Mouse (Mus musculus): ENCODE measurements around the gene Tiam2. TPM values are rescaled to one million over a fixed set of nuclear protein-coding genes. Genes with fewer than 3 reads are reported as not detected.
A peak's percentile ranks its signal among the peaks of the same experiment; 100 is the strongest.

Gene Tiam2
- polyA plus RNA-seq, 1 experiment from 2014 or later, result 3.2 TPM

- Histone ChIP-seq H3K4me1 (ENCODE audit: control insufficient read depth, insufficient read depth, low read length) (no peaks in the 10 kb centered on the region), H3K27me3 (ENCODE audit: control insufficient read depth, insufficient read depth, low read length) (no peaks in the 10 kb centered on the region), H3K27ac (ENCODE audit: low read depth, low read length) (no peak overlapping the region), H3K4me3 (ENCODE audit: low read depth, low read length) (no peak overlapping the region), H3K9ac (ENCODE audit: low read depth, low read length) (no peak overlapping the region), H3K36me3 (ENCODE audit: control insufficient read depth, insufficient read depth, low read length) (no peaks in the 10 kb centered on the region), H3K4me2 (no peak overlapping the region), H3K9me3 (replicated peaks; ENCODE audit: control insufficient read depth, low read length) (no peaks in the 10 kb centered on the region)
- WGBS (ENCODE audit: insufficient replicate concordance), result 38% methylated on average over 2 of the region's 2 CpGs
- ATAC-seq (replicated peaks; ENCODE audit: insufficient number of reproducible peaks, low FRiP score, low TSS enrichment), result no peak
Measured at GRCm38 (mm10) chr17:3305926-3306325, 20.4 kb upstream of the Tiam2 start.

DNA sequence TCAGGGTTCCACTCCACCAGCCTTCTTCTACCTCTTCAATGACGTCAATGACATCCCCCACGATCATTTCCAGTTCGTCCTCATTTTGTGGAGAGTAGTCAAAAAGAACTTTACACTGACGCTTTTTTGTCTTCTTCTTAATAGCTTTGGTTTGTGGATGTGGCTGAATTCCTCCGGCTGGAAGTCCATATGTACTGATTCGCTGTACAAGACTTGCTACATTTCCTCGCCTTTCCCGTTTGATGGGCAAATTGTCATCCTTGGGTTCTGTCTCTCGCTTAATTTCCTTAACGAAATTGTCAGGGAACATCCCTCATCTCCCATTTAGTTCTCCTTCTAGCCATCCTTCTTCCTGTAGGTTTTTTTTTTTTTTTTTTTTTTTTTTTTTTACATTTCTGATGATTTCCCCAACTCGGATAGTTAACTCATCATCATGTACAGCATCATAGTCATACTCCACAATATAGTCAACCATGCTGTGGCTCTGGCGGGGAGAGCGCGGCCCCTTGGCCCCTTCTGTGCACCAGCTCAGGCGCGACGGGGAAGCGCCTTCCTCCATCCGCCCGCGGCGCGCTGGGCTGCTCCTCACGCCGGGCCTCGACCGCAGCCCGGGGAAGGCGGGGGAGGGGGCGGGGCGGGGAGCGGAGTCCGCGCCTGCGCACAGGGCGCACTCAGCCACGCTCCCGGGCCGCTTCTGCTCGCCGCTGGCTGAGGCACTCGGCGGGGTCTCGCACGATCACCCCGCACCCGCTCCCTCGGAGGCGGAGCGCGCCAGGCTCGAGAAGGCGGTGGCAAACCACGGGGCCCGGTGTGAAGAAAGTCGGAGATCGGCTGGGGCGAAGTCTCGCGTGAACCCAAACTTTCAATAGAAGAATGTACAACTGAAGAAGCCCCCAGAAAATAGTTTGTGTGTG, 12.4 kb upstream of the Tiam2 start:
- Histone ChIP-seq H3K9me3 (replicated peaks; ENCODE audit: control insufficient read depth, low read length) (no peaks in the 10 kb centered on the region), H3K4me2 (peak overlapping the region; percentile 62), H3K4me3 (ENCODE audit: low read depth, low read length) (peak overlapping the region; percentile 40), H3K36me3 (ENCODE audit: control insufficient read depth, insufficient read depth, low read length) (no peaks in the 10 kb centered on the region), H3K27me3 (ENCODE audit: control insufficient read depth, insufficient read depth, low read length) (no peaks in the 10 kb centered on the region), H3K27ac (ENCODE audit: low read depth, low read length) (no peak overlapping the region), H3K9ac (ENCODE audit: low read depth, low read length) (peak overlapping the region; percentile 68), H3K4me1 (ENCODE audit: control insufficient read depth, insufficient read depth, low read length) (no peaks in the 10 kb centered on the region)
- peak; percentile 95 for ATAC-seq (replicated peaks; ENCODE audit: insufficient number of reproducible peaks, low FRiP score, low TSS enrichment)
- 7% methylated on average over 60 of the region's 60 CpGs for WGBS (ENCODE audit: insufficient replicate concordance)

DNA sequence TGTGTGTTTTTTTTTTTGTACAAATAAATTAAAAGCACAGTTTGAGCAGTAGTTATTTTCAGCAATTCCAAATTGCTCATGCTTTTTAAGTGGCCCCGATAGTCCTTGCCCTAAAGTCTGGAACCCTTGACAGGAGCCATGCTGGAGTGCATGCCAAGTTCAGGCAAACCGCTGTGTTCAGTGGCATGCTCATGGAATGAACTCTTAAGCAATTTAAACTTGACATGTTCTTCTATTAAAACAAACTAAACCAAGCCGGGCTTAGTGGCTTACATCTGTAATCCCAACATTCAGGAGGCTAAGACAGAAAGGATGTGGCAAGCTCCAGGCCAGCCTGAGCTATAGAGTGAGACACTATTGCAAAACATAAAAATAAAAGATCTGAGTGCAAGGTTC, 11.8 kb upstream of the Tiam2 start:
- 39% methylated on average over 3 of the region's 3 CpGs for WGBS (ENCODE audit: insufficient replicate concordance)
- no peaks in the 10 kb centered on the region for H3K9me3 ChIP-seq (replicated peaks; ENCODE audit: control insufficient read depth, low read length)
- H3K27me3 ChIP-seq (ENCODE audit: control insufficient read depth, insufficient read depth, low read length), result no peaks in the 10 kb centered on the region
- H3K9ac ChIP-seq (ENCODE audit: low read depth, low read length), result peak overlapping the region; percentile 68
- no peaks in the 10 kb centered on the region for H3K36me3 ChIP-seq (ENCODE audit: control insufficient read depth, insufficient read depth, low read length)
- peak overlapping the region; percentile 40 for H3K4me3 ChIP-seq (ENCODE audit: low read depth, low read length)
- ATAC-seq (replicated peaks; ENCODE audit: insufficient number of reproducible peaks, low FRiP score, low TSS enrichment), result 0 out of 2 replicates have a peak, but pooled peaks have one; percentile 16
- H3K4me1 ChIP-seq (ENCODE audit: control insufficient read depth, insufficient read depth, low read length), result no peaks in the 10 kb centered on the region
- no peak overlapping the region for H3K27ac ChIP-seq (ENCODE audit: low read depth, low read length)
- H3K4me2 ChIP-seq, result peak overlapping the region; percentile 62

DNA sequence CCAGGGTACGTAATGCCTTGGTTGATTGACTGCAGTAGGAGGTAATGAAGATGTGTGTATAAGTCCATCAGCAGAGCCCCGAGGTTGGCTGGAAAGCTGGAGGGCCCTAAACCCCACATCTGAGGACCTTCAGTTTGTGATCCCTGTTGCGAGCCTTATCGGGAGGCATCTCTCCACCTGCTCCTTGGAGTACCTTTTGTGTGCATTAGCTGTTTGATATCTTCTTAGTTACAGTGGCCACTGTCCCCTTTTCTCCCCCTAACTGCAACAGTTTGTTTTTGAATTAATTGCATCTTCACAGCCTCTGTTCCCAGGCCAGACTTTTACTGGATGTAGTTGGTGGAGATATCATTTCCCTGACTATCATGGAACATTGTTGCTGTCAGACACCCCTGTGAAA, 10.8 kb upstream of the Tiam2 start:
- ATAC-seq (replicated peaks; ENCODE audit: insufficient number of reproducible peaks, low FRiP score, low TSS enrichment), result no peak
- 82% methylated on average over 4 of the region's 4 CpGs for whole genome bisulfite sequencing (ENCODE audit: insufficient replicate concordance)
- Histone ChIP-seq H3K27me3 (ENCODE audit: control insufficient read depth, insufficient read depth, low read length) (no peaks in the 10 kb centered on the region), H3K9ac (ENCODE audit: low read depth, low read length) (no peak overlapping the region), H3K4me1 (ENCODE audit: control insufficient read depth, insufficient read depth, low read length) (no peaks in the 10 kb centered on the region), H3K27ac (ENCODE audit: low read depth, low read length) (no peak overlapping the region), H3K4me2 (no peak overlapping the region), H3K9me3 (replicated peaks; ENCODE audit: control insufficient read depth, low read length) (no peaks in the 10 kb centered on the region), H3K36me3 (ENCODE audit: control insufficient read depth, insufficient read depth, low read length) (no peaks in the 10 kb centered on the region), H3K4me3 (ENCODE audit: low read depth, low read length) (no peak overlapping the region)

DNA sequence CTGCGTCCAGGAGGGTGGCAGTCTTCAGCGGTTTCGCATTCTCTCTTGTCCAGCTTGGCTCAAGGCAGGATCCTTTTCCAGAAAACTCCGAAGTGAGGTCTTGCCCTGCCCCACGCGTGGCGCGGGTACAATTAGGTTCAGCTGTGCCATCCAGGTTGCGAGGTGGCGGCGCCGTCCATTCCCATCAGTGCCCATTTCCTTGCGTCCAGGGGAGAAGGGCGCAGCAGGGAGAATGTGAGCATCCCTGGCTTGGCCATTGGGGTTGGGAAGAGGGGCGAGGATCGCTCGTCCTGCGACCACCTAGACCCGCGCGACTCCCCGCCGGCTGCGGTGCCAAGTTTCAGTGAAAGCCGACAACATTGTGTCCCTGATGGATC, 518 bp downstream of the Tiam2 start:
- Histone ChIP-seq H3K4me1 (ENCODE audit: control insufficient read depth, insufficient read depth, low read length) (no peaks in the 10 kb centered on the region), H3K9ac (ENCODE audit: low read depth, low read length) (peak overlapping the region; percentile 68), H3K4me2 (peak overlapping the region; percentile 98), H3K27ac (ENCODE audit: low read depth, low read length) (no peak overlapping the region), H3K27me3 (ENCODE audit: control insufficient read depth, insufficient read depth, low read length) (peaks cover 8% of the 10 kb centered on the region; the same call in 1 of the 2 replicates), H3K9me3 (replicated peaks; ENCODE audit: control insufficient read depth, low read length) (no peaks in the 10 kb centered on the region), H3K36me3 (ENCODE audit: control insufficient read depth, insufficient read depth, low read length) (no peaks in the 10 kb centered on the region), H3K4me3 (ENCODE audit: low read depth, low read length) (peak overlapping the region; percentile 70)
- WGBS (ENCODE audit: insufficient replicate concordance), result under 1% methylated on average over 25 of the region's 25 CpGs
- peak; percentile 9; the same call in 1 of the 2 replicates for ATAC-seq (replicated peaks; ENCODE audit: insufficient number of reproducible peaks, low FRiP score, low TSS enrichment)

- Histone ChIP-seq H3K4me2 (peak overlapping the region; percentile 98), H3K9me3 (replicated peaks; ENCODE audit: control insufficient read depth, low read length) (no peaks in the 10 kb centered on the region), H3K4me3 (ENCODE audit: low read depth, low read length) (peak overlapping the region; percentile 70), H3K9ac (ENCODE audit: low read depth, low read length) (0 out of 2 replicates have a peak overlapping the region, but pooled peaks have one; percentile 10), H3K36me3 (ENCODE audit: control insufficient read depth, insufficient read depth, low read length) (no peaks in the 10 kb centered on the region), H3K4me1 (ENCODE audit: control insufficient read depth, insufficient read depth, low read length) (no peaks in the 10 kb centered on the region), H3K27ac (ENCODE audit: low read depth, low read length) (no peak overlapping the region), H3K27me3 (ENCODE audit: control insufficient read depth, insufficient read depth, low read length) (peaks cover 8% of the 10 kb centered on the region; the same call in 1 of the 2 replicates)
- 6% methylated on average over 14 of the region's 14 CpGs for WGBS (ENCODE audit: insufficient replicate concordance)
- no peak for ATAC-seq (replicated peaks; ENCODE audit: insufficient number of reproducible peaks, low FRiP score, low TSS enrichment)
Measured at GRCm38 (mm10) chr17:3327335-3327734, 962 bp downstream of the Tiam2 start.

DNA sequence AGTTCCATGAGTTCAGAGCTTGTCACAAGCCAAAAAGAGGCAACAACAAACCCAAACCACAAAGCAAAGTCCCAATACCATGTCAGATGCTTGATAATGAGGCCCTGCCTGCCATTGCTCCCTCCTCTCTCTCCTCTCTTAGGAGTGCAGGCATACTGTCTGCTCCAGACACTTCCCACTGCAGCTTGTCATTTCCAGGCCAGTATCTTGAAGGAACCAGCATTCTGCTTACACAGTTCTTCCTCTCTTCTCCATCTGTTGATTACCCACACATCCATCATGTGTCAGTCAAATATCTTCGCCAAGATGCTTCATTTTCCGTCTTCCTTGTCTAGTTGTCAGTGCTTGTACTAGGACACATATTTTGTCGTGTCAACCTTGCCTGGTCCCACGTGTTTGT, 2.4 kb downstream of the Tiam2 start:
- H3K4me3 ChIP-seq (ENCODE audit: low read depth, low read length), result no peak overlapping the region
- ATAC-seq (replicated peaks; ENCODE audit: insufficient number of reproducible peaks, low FRiP score, low TSS enrichment), result no peak
- 72% methylated on average over 4 of the region's 4 CpGs for WGBS (ENCODE audit: insufficient replicate concordance)
- H3K4me1 ChIP-seq (ENCODE audit: control insufficient read depth, insufficient read depth, low read length), result no peaks in the 10 kb centered on the region
- no peak overlapping the region for H3K27ac ChIP-seq (ENCODE audit: low read depth, low read length)
- no peaks in the 10 kb centered on the region for H3K9me3 ChIP-seq (replicated peaks; ENCODE audit: control insufficient read depth, low read length)
- H3K27me3 ChIP-seq (ENCODE audit: control insufficient read depth, insufficient read depth, low read length), result peaks cover 6% of the 10 kb centered on the region; the same call in 1 of the 2 replicates
- no peak overlapping the region for H3K4me2 ChIP-seq
- H3K36me3 ChIP-seq (ENCODE audit: control insufficient read depth, insufficient read depth, low read length), result no peaks in the 10 kb centered on the region
- no peak overlapping the region for H3K9ac ChIP-seq (ENCODE audit: low read depth, low read length)

- H3K4me3 ChIP-seq (ENCODE audit: low read depth, low read length), result no peak overlapping the region
- no peak overlapping the region for H3K9ac ChIP-seq (ENCODE audit: low read depth, low read length)
- H3K27me3 ChIP-seq (ENCODE audit: control insufficient read depth, insufficient read depth, low read length), result peaks cover 6% of the 10 kb centered on the region; the same call in 1 of the 2 replicates
- no peaks in the 10 kb centered on the region for H3K9me3 ChIP-seq (replicated peaks; ENCODE audit: control insufficient read depth, low read length)
- no peaks in the 10 kb centered on the region for H3K36me3 ChIP-seq (ENCODE audit: control insufficient read depth, insufficient read depth, low read length)
- no peak overlapping the region for H3K27ac ChIP-seq (ENCODE audit: low read depth, low read length)
- no peaks in the 10 kb centered on the region for H3K4me1 ChIP-seq (ENCODE audit: control insufficient read depth, insufficient read depth, low read length)
- 81% methylated on average over 4 of the region's 4 CpGs for WGBS (ENCODE audit: insufficient replicate concordance)
- ATAC-seq (replicated peaks; ENCODE audit: insufficient number of reproducible peaks, low FRiP score, low TSS enrichment), result no peak
- H3K4me2 ChIP-seq, result no peak overlapping the region
Measured at GRCm38 (mm10) chr17:3329429-3329828, 3.1 kb downstream of the Tiam2 start.
